Mouse (Mus musculus): ENCODE results near the gene Gla.

GRCm38 (mm10) chrX:134566536-134567222 is 34.2 kb downstream of the Gla start:
- TF ChIP-seq CTCF (IDR thresholded peaks at IDR 0.05; ENCODE audit: insufficient read depth, low read depth, low read length) (no peak), POLR2A (IDR thresholded peaks at IDR 0.05; ENCODE audit: insufficient read depth, low read depth, low read length) (no peak)
